Mouse (Mus musculus): ENCODE results near the gene Cd200. TPM values are rescaled to one million over a fixed set of nuclear protein-coding genes. Genes with fewer than 3 reads are reported as not detected.
A peak's percentile ranks its signal among the peaks of the same experiment; 100 is the strongest.
"Not testable (repeated sequence)": the region's sequence is repeated elsewhere in the genome, so short reads cannot be mapped to it uniquely, and the experiment has no call there.

The Cd200 gene
- polyA plus RNA-seq (2015; fragmentation: Nextera tagmentation; extraction: Ambion mirVana) = 108 and 114 TPM in 2 replicates

DNA sequence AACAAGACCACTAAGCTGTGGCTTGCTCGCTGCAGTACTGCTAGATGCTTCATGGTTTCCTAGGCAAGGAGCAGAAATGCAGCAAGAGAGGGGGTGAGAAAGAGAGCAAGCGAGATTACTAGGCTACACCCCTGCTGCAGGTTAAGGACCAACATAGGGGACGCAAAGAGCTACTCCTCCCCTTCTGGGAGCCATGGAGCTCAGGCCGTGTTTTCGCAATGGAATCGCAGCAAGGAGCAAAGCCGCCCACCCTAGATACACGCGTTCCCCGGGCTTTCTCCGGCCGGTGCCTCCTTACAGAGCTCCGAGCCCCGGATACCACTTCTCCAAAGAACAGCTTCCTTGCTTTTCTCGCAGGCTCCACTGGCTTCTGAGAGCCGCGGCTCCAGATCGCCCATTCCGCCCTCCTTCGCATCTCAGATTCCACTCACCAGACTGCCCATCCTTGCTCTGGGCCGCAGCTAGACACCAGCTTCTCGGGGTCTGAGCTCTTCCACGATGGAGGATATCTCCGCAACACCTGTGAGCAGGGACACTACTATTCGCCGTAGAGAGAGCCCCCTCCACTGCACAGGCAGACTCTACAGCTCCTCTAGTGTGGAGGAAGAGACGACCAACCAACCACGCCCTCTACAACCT lies at the start of gene Cd200:
Cd200 (minus strand) TSS at position 629 of the 639 bp plus-strand sequence.
- Histone ChIP-seq H3K27ac (ENCODE audit: low read depth, low read length) (peak within 1 kb of the TSS; percentile 71), H3K4me2 (replicated peaks; ENCODE audit: low read depth) (peak within 1 kb of the TSS; percentile 62), H3K9me3 (ENCODE audit: control insufficient read depth) (no peaks in the 10 kb centered on the region), H3K4me1 (replicated peaks; ENCODE audit: control insufficient read depth, insufficient read depth, low read length) (no peaks in the 10 kb centered on the region), H3K36me3 (ENCODE audit: control insufficient read depth, insufficient read depth) (no peaks in the 10 kb centered on the region), H3K27me3 (replicated peaks; ENCODE audit: control insufficient read depth, insufficient read depth, low read length) (no peaks in the 10 kb centered on the region), H3K9ac (ENCODE audit: low read depth, low read length) (peak within 1 kb of the TSS; percentile 66), H3K4me3 (ENCODE audit: low read depth, low read length) (peak within 1 kb of the TSS; percentile 54)
- 13% methylated on average over 28 of the region's 28 CpGs for WGBS
- TF ChIP-seq CTCF (IDR thresholded peaks at IDR 0.05; ENCODE audit: low read depth) = peak; percentile 56
- ATAC-seq = peak; percentile 41; the same call in 1 of the 2 replicates

GRCm38 (mm10) chr16:45454762-45455161 lies 45.9 kb upstream of the Cd200 start:
- no peaks in the 10 kb centered on the region for H3K9me3 ChIP-seq (ENCODE audit: control insufficient read depth)
- no peak overlapping the region for H3K4me3 ChIP-seq (ENCODE audit: low read depth, low read length)
- no peak overlapping the region for H3K27ac ChIP-seq (ENCODE audit: low read depth, low read length)
- no peak for ATAC-seq
- no peak overlapping the region for H3K4me2 ChIP-seq (replicated peaks; ENCODE audit: low read depth)
- H3K4me1 ChIP-seq (replicated peaks; ENCODE audit: control insufficient read depth, insufficient read depth, low read length) = no peaks in the 10 kb centered on the region
- H3K9ac ChIP-seq (ENCODE audit: low read depth, low read length) = no peak overlapping the region
- TF ChIP-seq CTCF (IDR thresholded peaks at IDR 0.05; ENCODE audit: low read depth) = no peak
- H3K27me3 ChIP-seq (replicated peaks; ENCODE audit: control insufficient read depth, insufficient read depth, low read length) = no peaks in the 10 kb centered on the region
- H3K36me3 ChIP-seq (ENCODE audit: control insufficient read depth, insufficient read depth) = no peaks in the 10 kb centered on the region

- no peak overlapping the region for H3K9ac ChIP-seq (ENCODE audit: low read depth, low read length)
- H3K9me3 ChIP-seq (ENCODE audit: control insufficient read depth) = no peaks in the 10 kb centered on the region
- no peaks in the 10 kb centered on the region for H3K27me3 ChIP-seq (replicated peaks; ENCODE audit: control insufficient read depth, insufficient read depth, low read length)
- no peak overlapping the region for H3K27ac ChIP-seq (ENCODE audit: low read depth, low read length)
- no peak for TF ChIP-seq CTCF (IDR thresholded peaks at IDR 0.05; ENCODE audit: low read depth)
- no peak for ATAC-seq
- no peak overlapping the region for H3K4me3 ChIP-seq (ENCODE audit: low read depth, low read length)
- no peak overlapping the region for H3K4me2 ChIP-seq (replicated peaks; ENCODE audit: low read depth)
- H3K4me1 ChIP-seq (replicated peaks; ENCODE audit: control insufficient read depth, insufficient read depth, low read length) = no peaks in the 10 kb centered on the region
- WGBS = 89% methylated on average over 1 of the region's 1 CpGs
- H3K36me3 ChIP-seq (ENCODE audit: control insufficient read depth, insufficient read depth) = no peaks in the 10 kb centered on the region; the same call in 1 of the 2 replicates
Measured at GRCm38 (mm10) chr16:45437230-45437739, 28.4 kb upstream of the Cd200 start.

DNA sequence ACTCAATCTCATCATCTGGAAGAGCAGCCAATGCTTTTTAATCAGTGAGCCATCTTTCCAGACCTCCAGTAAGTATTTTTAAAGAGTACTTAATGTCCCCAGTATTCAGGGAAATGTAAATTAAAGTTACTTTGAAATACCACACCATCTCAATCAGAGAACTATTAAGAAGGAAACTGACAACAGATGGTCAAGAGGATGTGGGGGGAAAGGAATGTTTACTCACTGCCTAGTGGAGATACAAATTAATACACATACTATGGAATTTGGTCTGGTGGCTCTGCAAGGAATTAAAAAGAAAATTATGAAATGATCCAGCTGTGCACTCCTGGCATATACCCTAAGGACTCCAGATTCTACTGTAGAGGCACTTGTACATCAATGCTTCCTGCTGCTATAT lies 26.7 kb upstream of the Cd200 start:
- Histone ChIP-seq H3K36me3 (ENCODE audit: control insufficient read depth, insufficient read depth) (no peaks in the 10 kb centered on the region; the same call in 1 of the 2 replicates), H3K4me2 (replicated peaks; ENCODE audit: low read depth) (no peak overlapping the region), H3K4me3 (ENCODE audit: low read depth, low read length) (no peak overlapping the region), H3K9me3 (ENCODE audit: control insufficient read depth) (no peaks in the 10 kb centered on the region), H3K27ac (ENCODE audit: low read depth, low read length) (no peak overlapping the region), H3K27me3 (replicated peaks; ENCODE audit: control insufficient read depth, insufficient read depth, low read length) (no peaks in the 10 kb centered on the region), H3K9ac (ENCODE audit: low read depth, low read length) (no peak overlapping the region), H3K4me1 (replicated peaks; ENCODE audit: control insufficient read depth, insufficient read depth, low read length) (no peaks in the 10 kb centered on the region)
- no peak for ATAC-seq
- no peak for TF ChIP-seq CTCF (IDR thresholded peaks at IDR 0.05; ENCODE audit: low read depth)

DNA sequence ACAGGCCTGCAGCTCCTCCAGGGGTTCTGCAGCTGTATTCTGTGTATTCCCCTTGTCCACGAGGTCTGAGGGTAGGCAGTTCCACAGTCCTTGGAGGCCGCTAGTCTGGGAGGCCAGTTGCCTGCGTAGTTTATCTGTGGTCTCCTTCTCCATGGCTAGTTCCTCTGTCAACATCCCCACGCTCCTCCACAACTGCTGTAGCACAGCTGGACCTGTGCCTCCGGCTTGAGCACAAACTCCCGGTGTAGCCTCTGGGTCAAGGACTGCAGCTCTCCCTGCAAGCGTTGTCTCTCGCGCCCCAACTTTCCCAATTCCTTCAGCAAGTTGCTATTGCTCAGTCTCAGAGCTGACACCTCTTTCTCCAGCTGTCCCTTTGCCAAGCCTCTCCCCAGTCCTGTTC lies 18.8 kb upstream of the Cd200 start:
- H3K27me3 ChIP-seq (replicated peaks; ENCODE audit: control insufficient read depth, insufficient read depth, low read length) = no peaks in the 10 kb centered on the region
- H3K27ac ChIP-seq (ENCODE audit: low read depth, low read length) = no peak overlapping the region
- H3K36me3 ChIP-seq (ENCODE audit: control insufficient read depth, insufficient read depth) = no peaks in the 10 kb centered on the region
- no peaks in the 10 kb centered on the region for H3K4me1 ChIP-seq (replicated peaks; ENCODE audit: control insufficient read depth, insufficient read depth, low read length)
- no peak for ATAC-seq
- H3K9ac ChIP-seq (ENCODE audit: low read depth, low read length) = no peak overlapping the region
- no peak overlapping the region for H3K4me2 ChIP-seq (replicated peaks; ENCODE audit: low read depth)
- no peak for TF ChIP-seq CTCF (IDR thresholded peaks at IDR 0.05; ENCODE audit: low read depth)
- H3K4me3 ChIP-seq (ENCODE audit: low read depth, low read length) = no peak overlapping the region
- 84% methylated on average over 9 of the region's 9 CpGs for WGBS
- no peaks in the 10 kb centered on the region for H3K9me3 ChIP-seq (ENCODE audit: control insufficient read depth)

DNA sequence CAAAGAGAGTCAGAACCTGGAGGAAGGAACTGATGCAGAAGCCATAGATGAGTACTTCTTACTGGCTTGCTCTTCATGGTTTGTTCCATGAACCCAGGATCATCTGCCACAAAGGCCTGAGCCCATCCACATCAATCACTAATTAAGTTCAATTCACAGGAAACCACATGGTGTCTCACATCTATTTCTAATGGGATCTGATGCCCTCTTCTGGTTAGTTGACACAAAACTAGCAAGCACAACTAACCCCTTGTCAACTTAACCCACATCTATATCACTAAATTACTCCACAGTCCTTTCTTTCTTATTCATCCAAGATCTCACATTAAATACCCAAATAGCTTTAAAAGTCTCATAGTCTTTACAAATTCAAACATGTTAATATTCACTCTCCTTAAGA lies 4.6 kb upstream of the Cd200 start:
- Histone ChIP-seq H3K4me3 (ENCODE audit: low read depth, low read length) (no peak overlapping the region), H3K4me2 (replicated peaks; ENCODE audit: low read depth) (no peak overlapping the region), H3K27me3 (replicated peaks; ENCODE audit: control insufficient read depth, insufficient read depth, low read length) (no peaks in the 10 kb centered on the region), H3K27ac (ENCODE audit: low read depth, low read length) (no peak overlapping the region), H3K4me1 (replicated peaks; ENCODE audit: control insufficient read depth, insufficient read depth, low read length) (no peaks in the 10 kb centered on the region), H3K9me3 (ENCODE audit: control insufficient read depth) (no peaks in the 10 kb centered on the region), H3K9ac (ENCODE audit: low read depth, low read length) (no peak overlapping the region), H3K36me3 (ENCODE audit: control insufficient read depth, insufficient read depth) (no peaks in the 10 kb centered on the region)
- no peak for ATAC-seq
- peak; percentile 51 for TF ChIP-seq CTCF (IDR thresholded peaks at IDR 0.05; ENCODE audit: low read depth)

DNA sequence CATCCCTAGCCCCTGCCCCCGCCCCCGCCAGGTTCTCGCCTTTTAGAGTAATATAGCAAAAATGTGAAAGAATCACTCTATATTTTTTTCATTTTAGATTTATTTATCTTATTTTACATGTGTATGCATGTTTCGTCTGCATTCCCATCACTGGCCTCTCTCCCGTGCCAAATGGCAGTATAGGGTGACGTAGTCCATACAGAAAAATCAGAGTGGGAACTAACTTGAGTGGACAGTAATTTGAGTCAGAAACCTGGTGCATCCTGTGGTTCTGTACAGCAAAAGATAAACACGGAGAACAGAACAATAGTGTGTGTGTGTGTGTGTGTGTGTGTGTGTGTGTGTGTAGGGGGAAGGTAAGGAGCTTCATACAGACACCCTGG lies 202 bp upstream of the Cd200 start:
- WGBS = 34% methylated on average over 7 of the region's 7 CpGs

More for the DNA sequence above, 202 bp upstream of the Cd200 start:
- not testable (repeated sequence) for H3K27me3 ChIP-seq (replicated peaks; ENCODE audit: control insufficient read depth, insufficient read depth, low read length); H3K36me3 ChIP-seq (ENCODE audit: control insufficient read depth, insufficient read depth); ATAC-seq; H3K9me3 ChIP-seq (ENCODE audit: control insufficient read depth); H3K4me1 ChIP-seq (replicated peaks; ENCODE audit: control insufficient read depth, insufficient read depth, low read length)
- H3K27ac ChIP-seq (ENCODE audit: low read depth, low read length) = peak overlapping the region; percentile 71; the same call in 1 of the 2 replicates
- H3K4me3 ChIP-seq (ENCODE audit: low read depth, low read length) = peak overlapping the region; percentile 54
- H3K9ac ChIP-seq (ENCODE audit: low read depth, low read length) = 0 out of 2 replicates have a peak overlapping the region, but pooled peaks have one; percentile 66
- peak overlapping the region; percentile 62 for H3K4me2 ChIP-seq (replicated peaks; ENCODE audit: low read depth)
